Mouse (Mus musculus) cerebellum, postnatal 4 days (tissue): ENCODE results near the gene Lhx6.

Source experiments
- DNase-seq, 2 experiments: peaks; one replicate each; pipeline ENCODE4 v3.0.0; 2022; ENCODE audit warnings: low spot score in 2 of 2, mixed read lengths in 1 of 2

Lhx6 gene

DNA sequence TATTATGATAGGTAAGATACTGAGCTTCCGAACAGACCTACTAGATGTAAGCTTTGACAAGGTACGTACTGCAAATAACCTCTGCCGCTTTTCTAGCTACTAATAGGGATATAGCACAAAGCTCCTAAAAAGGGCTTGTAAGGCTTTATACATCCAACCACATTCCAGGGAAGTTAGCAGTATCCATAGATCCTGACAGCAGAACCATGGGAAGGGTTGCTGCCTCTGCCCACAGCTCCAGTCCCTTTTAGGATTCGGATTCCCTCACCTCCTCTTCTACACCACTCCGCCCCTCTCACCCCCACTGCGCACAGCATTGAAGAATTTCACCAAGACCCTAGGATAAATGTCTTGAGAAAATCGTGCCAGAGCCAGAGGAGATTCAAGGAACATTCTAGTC, 11.9 kb downstream of the Lhx6 start:
- no peak for DNase-seq

DNA sequence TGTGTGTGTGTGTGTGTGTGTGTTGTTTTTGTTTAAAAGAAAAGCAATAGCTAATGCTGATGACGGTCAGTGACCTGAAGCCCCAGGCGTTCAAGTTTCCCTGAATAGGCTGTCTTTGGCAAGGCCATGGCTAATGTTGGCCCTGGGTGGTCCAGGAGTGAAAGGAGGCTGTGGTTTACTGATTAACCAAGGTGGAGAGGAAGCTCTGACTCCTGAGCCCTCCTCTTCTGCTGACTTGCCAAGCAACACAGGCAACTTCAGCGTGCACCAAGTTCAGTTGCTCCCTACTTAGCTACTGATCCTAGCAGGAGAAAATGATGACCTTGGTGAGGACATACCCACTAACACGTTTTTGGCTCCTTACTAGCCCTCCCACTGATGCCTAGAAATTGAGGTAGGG, 12.5 kb downstream of the Lhx6 start:
- no peak for DNase-seq

DNA sequence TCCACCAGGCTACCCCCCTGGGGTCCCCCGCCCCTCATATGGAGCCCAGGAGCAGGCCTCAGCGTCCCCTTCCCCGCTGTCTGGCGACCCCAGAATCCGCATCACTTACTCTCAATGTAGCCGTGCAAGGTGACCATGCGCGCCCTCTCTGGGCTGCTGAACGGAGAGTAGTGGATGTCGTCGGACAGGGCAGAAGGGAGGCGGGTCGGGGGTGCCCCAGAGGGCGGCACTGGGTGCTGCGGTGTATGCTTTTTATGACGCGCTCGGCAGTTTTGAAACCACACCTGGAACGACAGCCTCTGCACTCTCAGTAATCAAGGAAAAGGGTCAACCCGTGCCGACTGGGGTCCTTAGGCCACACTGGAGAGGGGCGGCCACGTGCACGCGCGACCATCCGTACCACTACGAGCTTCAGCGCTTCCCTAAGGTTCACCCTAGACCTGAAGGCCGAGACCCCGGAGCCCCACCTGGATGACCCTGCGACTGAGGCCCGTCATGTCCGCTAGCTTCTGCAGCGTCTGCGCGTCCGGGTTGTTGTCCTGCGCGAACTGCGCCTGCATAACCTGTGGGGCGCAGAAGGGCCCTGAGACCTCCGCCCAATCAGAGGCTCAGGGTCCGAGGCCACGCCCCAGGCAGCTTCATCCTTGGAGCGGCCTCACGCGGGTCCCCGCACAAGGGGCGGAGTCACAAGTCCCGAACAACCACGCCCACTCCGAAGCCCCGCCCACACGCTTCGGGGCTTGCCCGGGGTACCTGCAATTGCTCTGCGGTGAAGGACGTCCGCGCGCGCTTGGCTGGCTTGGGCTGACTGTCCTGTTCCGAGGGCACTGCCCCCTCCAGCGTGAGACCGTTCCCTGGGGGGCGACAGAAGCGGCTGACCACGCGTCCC, 14.1 kb downstream of the Lhx6 start:
- peak in 1 of 2 experiments; percentile 42 for DNase-seq

DNA sequence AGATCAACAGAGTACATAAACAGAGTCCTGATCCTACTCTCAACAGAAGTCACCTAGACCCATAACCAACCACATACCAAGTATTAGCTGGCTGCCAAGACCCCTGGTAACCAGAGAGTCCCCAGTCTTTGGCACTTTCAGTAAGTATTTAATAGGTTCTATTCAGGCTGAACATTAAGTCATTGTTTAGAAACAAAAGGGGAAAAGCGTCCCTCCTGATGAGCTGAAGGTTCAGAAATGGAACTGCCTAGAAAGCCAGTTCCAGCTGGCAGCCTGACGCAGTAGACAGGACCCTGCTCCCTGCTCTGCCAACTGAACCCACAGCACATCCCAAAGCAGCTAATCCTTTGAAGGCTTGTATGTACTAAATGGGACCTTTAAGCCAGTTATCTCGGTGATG, 16.0 kb downstream of the Lhx6 start:
- no peak for DNase-seq

DNA sequence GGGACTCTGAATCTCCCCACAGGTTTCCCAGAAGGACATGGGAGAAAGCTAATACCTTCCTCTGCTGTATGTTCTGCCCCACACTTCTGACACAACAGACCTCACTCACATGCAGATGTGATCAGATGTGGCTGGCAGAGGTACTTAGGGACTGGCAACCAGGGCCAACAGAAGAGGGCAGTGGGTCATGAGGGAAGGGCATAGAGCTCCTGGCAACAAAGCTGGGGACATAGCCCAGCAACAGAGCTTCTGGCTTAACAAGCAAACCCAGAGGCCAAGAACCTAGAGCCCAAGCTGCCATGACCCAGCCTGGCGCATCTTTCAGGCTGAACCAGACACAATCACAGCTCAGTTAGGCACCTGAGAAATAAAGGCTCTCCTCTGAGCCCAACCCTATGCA, 20.2 kb downstream of the Lhx6 start:
- DNase-seq: no peak

DNA sequence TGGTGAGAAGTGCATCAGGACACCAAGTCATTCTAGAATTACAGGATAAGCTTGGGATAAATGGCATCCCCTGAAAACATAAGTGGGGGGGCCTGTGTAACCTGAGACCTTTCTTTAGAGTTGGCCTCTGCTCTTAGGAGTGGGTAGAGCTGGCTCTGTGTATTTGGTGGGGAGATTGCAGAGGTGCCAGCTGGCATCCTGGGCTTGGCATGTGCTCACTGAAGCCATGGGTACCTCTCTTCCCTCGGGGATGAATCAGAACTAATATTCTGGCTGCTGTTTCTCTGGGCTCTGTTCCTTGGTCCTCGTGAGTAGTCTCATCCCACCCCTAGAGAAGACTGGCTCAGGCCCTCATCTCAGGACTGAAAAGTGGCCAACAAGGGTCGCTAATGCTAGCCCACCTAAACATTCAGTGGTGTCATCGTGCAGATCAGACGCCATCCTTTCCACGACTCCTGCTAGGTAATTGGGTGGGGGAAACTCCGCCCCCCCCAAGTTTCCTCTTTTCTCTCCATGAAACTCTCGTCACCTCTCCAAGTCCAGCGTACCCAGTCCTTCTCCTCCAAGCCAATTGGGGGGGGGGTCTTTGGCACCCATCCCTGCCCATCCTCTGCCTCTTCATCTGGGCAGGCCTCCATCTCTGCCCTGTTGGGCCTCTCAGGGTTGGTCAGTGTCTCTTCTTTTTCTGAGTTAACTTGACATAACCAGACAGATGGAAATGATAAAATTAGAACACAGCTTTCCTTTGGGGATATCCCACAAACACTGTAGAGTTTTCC, 22.2 kb downstream of the Lhx6 start:
- DNase-seq: no peak

DNA sequence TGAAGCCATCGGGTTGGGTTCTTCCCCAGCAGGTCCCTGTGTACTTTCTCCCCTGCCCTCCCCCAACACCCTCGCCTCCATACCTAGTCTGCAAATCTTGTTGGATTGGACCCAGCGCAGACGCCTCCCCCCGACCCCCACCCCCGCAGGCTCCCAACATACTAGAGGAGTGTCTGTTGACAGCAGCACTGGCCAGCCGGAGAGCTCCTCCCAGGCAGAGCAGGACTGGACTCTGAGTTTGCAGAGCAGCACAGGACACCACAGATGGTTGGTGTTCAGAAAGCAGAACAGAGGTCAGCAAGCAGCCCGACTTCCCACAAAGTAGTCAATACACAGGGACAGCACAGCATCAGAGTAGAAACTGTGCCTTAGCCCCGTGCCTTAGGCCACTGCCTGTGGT, 23.8 kb downstream of the Lhx6 start:
- DNase-seq: no peak

DNA sequence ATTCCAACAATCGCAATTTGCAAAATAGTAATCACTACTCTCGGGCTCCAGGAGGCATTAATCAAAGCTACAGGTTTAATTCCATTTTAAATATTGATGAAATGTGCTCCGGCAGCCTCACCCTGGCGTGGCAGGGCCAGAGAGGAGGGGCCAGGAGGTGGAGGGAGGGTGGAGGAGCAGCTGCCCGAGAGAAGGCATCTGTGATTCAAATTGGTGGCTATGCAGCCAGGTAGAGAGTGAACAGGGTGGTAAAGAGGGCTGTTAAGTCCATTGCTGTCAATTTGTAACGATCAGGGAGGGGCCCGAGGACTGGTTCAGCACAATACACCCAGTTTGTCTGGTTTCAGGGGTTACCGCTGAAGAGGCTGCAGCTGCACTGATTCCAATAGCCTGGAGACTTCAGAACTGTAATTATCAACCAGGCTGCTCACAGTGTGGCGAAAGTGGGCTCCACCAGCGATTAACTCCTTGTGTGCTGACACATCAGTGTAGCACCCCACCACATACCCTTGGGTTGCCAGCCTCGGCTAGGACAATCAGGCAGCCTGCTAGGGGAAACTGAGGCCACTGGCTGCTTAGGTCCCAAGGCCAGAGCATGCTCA, 27.9 kb downstream of the Lhx6 start:
- no peak for DNase-seq

DNA sequence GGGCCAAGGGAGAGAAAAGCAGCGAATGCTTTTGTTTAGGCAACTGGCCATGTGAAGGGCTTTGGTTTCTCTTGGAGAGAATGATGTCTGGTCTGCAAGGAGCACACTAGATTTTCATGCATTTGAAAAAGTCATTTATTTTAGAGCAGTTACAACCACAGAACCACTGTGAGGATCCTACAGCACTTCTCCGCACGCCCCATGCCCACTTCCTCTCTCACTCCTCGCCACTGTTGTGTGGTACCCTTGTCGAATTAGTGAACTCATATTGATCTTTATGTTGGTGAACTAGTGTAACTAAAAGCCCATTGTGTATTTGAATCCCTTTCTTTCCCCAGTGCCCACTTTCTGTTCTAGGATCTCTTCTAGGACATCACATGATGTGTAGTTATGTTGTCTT, 30.0 kb downstream of the Lhx6 start:
- no peak for DNase-seq

DNA sequence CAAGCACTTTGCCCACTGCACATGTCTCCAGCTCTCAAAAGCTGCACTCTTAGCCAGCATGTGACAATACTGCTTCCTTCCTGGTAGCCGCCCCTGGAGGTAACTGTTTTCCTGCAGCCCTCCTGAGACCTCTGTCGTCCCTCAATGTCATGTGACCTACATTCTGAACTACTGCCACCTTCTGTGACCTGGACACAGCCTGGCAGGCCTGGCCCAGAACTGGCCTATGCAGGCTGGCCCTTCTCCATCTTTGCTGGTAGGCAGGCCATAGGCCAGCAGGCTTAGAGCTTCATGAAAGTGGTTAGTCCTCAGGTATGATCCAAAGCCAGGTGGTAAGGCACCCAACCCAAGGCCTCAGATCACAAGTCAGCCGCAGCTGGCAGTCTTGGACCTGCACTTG, 31.4 kb downstream of the Lhx6 start:
- no peak for DNase-seq

DNA sequence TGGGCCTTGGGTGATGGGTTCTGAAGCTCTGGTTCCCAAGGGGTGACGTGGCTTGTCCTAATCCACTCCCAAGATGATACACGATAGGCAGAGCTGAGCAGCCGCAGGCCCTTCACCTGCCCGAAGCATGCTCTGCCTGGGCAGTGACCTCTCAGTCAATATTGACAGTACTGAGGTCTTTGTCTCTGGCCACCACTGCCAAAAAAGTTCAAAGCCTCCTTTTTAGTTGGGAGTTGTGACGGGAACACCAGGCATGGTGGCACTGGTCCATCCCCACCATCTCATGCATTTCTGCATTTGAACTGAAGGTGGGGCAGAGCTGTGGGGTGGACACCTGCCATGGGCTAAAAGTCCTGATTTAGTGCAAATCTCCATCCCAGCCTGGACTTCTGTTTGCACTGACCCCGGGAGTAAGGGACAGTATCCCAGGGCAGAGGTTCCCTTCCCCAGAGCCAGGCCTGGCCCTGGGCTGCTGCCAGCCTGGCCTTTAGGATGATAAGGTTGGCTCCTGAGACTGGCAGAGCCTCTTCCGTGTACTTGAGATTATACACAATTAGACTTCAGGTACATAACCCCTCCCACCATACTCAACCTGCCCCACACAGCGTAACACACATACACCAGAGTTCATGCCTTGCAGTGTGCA, 33.4 kb downstream of the Lhx6 start:
- no peak for DNase-seq

DNA sequence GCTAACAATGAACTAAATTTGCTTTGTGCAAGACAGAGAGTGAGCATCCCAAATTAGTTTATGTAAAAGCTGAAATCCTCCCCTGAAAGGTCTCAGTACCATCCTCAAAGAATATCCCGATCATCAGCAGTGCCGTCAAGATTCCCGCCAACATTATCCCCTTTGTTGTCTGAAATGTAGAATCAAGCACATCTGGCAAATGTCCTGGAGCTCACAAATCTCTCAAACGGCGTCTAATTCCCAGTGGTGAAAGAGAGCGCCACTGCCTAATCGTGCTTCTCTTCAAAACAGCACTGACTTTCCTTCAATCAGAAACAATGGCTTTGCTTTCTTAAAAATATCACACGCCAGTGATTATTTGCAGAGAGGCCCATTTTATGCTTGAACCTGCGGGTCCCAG, 38.1 kb downstream of the Lhx6 start:
- no peak for DNase-seq

DNA sequence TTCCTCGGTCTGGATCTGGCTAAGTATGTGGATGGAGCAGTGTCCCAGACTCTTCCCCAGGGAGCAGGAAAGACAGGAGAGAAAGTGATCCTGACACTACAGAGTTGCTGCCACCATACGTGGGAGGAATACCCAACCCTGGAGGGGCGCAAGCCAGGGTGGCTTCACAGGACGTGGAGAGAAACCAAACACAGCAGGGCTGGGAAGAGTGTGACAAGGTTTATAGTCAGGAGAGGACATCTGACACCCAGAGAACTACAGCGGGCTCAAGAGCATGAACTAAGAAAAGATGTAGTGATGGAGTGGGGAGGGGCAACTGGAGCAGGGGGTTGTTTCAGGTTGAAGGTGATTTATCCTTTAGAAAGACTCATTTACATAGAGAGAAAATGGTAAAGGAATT, 43.8 kb downstream of the Lhx6 start:
- no peak for DNase-seq

DNA sequence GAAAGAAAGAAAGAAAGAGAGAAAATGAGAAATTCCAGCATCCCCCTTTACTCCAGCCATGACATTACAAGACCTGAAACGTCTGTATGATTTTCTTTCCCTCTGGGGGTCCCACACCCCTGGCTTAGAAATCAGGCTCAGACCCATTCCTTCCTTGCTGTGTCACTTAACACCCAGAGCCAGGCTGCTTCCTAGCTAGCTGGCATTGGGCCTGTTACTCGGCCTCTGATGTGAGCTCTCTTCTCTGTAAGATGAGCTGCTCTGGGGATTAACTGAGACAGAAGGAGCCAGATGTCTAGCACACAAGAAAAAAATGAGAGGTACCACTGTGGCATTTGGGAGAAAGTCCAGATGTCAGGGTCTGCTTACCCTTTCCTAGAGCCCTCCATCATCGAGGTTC, 49.0 kb downstream of the Lhx6 start:
- no peak for DNase-seq

DNA sequence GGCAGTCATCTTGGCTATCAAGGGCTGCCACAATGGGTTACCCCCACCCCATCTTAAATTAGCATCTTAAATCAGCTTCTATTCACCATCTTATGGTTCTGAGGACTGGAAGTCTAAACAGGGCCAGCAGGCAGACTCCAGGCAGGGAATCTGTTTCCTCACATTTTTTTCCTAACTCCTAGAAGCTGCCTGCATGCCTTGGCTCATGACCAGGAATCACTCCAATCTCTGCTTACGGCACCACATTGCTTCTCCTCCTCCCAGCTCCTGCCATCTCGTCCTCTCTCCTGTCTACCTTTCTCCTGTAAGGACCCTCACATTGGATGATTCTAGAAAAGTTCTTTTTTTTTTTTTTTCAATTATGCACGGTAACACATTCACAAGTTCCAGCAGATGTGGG, 52.0 kb downstream of the Lhx6 start:
- DNase-seq: no peak

DNA sequence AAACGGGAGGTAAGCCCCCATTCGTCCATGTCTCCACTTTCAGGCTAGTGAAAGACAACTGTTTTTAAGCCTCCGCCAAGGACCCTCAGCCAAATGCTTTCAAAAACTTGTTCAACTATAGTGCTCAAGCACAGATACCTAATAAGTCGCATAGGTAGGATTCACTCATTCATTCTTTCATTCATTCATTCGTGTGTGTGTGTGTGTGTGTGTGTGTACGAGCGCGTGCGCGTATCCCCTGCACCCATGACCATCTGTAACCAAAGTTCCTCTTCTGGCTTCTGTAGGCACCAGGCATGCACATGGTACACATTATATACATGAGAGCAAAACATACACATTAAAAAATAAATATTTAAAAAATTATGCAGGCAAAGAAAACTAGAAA, 55.6 kb downstream of the Lhx6 start:
- DNase-seq: no peak

DNA sequence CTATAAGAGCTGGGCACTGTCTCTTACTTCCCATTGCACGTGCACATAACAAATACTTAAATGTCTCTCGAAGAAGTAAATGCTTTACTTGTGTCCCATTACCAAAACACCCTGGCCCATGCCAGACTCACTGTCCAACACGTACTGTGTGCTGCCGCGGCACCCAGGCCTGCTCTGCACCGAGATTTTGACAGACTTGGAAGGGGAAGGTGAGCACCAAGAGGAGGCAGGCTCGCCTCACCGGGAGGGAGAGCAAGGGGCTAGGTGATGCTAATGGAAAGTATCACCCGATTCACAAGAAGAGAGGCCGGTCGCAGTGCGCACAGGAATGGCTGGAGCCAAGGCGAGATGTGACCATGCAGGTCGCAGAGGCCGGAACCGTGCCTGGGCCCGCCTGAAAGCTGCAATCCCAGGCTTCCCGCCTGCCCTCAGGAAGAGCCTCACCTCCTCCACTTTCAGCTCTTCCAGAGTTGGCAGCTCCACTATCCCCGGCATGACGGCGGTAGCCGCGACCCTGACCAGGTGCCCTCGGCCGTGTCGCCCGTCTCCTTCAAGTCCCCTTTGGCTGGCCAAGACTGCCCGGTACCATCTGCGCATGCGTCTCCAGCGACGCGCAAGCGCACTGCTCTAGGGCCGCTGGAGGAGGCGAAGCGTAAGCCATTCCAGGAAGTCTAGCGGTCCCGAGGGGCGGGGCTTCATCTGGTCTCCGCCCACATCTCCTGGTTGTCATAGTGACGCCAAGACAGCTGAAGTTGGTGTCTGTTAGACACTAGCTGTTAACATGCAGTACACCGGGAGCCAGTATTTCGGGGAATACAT, 56.3 kb downstream of the Lhx6 start, which contains the start of the genes Ndufa8 and Morn5:
Gene Ndufa8, minus strand, starts transcription at position 659 of the 819 bp plus-strand sequence.
Gene Morn5, plus strand, starts transcription at position 711 of the 819 bp plus-strand sequence.
- DNase-seq: peak; percentile 99

DNA sequence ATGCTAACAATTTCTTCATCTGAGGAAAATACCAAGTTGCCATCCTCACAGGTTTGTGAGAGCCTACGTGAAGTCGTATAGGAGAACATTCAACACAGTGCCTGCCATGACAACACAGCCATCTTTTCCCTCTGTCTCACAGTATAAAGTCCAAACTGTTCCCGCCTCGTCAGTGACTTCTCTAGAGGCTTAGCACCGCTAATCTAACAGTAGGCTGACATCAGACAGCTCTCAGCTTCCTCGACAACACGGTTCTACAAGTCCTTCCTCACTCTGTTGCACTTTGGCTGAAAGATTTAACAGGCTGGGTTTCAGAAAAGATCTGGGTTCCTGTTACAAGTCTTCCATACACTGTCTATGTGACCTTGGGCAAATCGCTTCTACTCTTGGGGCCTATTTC, 57.0 kb downstream of the Lhx6 start:
- no peak for DNase-seq

DNA sequence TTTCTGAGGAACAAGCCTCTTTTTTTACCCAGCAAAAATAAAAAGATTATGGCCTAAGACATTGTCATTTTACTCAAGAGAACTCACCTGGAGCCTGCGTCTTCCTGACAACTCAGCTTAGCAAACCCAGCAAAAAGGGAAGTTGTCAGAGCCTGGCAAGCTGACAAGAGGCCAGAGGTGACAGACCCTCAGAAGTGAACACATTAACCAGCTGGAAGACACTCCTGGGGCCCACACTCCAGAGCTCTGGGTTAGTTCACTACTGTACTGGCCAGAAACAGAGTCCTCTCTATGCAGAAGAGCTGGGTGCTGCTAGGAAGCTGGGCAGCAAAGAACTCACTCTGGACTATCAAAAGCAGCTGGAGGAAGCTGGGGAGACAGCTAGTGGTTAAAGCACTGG, 64.3 kb downstream of the Lhx6 start:
- no peak for DNase-seq

DNA sequence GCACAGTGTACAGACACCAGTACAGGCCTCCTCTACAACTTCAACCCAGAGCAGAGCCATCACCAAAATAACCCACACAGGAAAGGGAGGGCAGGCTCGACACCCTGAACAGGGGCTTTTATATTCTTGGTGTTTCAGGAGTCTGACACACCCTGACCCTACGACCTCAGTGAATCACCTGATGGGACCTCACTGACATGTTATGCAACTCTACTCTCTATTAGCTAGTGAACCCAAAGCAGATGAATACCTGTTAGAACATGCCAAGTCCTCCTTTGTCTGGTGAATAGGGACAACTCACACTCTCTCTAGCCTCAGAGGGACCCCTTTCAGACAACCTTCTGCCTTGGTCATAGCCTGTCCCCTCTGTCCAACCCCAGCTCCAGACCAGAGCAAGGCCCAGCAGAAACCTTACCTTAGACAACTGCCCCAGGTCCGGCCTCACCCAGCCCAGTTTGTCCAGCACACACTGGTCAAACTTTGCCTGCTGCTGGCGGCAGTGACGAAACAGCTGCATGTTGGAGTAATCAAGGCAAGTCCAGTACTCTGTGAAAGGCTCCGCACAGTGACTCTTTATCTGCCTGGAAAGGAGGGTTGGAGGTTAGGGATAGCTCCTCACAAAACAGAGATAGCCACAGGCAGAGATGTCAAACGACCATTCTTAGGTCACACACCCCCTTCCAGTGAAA, 65.8 kb downstream of the Lhx6 start:
- no peak for DNase-seq
